Mouse (Mus musculus): Measurements from ENCODE around the gene Egfl7.

Gene Egfl7

DNA sequence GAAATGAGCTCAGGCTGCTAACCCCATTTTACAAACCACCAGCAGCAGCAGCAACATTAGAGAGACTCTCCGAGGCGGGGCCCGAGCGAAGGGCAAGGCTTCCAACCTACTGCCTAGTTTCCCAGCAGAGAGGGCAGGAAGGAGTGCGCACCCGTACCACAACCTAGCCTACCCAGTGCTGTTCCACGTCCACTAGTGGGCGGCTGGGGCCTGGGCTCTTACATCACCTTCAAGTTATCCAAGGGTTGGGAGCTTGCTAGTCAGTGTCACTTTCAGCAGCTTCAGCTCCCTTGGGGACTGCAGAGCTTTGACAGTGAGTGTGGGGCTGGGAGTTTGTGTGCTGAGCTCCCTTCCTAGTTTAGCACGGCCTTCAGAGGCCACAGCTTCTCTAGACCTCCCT lies 8.4 kb upstream of the Egfl7 start:
- peak; percentile 61 for DNase-seq

DNA sequence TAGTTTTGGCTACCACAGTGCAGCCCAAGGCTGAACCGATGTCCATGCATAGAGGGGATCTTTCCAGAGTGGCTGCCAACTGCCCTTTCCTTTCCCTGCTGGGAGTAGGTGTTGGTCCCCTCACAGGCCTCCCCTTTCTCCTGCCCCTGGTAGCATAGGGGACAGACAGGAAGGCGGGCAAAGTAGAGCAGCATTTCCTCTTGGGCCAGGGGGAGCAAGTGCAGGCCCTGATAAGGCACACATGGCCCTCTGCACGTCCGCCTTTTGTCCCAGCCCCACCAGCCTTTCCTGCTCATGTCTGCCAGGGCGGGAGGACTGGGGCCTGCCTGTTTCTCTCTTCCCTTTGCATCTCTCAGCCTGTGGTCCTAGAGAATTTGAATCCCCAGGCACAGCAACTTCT lies 8.0 kb upstream of the Egfl7 start:
- DNase-seq, result peak; percentile 78

DNA sequence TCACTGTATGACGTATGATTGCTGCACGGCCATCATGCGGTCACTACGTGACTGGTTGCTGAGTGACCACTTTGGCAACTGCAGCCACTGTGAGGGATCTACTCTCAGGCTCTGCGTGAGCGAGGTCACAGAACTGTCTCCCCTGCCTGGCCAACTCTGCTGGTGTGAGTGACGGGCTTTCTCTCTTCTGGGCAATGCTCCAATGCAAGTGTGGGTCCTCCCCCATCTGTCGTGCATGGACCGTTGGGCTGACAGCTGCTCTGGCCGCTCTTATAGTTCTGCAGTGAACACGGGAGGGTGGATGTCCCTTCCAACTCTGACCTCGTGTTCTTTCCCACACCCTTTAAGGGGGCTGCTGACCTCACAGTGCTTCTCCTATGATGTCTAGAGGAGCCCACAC lies 6.4 kb upstream of the Egfl7 start:
- peak; percentile 77 for DNase-seq

DNA sequence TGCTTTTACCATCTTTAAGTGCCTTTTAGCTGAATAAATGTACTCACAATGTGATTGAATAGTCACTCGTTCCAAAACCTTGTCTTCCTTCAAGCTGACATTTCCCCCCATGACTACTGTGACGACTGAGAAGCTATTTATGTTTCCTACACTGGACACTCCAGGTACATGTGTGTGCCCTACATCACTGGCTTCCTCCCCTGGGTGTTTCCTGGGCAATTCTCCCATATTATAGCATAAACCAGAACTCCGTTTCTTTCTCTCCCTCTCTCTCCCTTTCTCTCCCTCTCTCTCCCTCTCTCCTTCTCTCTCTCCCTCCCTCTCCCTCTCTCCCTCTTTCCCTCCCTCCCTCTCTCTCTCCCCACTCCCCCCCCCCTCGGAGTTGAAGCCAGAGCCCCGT lies 6.0 kb upstream of the Egfl7 start:
- DNase-seq, result peak; percentile 14

DNA sequence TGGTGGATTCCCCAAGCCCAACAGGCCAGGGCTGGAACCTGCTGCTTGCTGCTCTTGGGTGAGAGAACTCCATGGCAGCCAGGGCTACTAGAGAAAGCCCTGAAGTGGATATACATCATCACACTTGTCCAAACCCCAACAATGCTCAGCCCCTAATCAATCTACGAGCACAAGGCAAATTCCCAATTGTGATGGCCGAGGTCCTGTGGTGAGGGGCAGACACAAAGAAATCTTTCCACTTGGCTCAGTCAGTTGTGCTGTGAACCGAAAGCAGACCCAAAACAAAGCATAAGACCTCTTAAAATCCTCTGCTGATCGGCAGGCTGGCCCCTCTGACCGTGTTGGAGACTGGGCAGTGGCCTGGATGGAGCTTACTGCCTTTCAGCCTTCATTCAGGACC lies 5.0 kb upstream of the Egfl7 start:
- DNase-seq, result no peak

DNA sequence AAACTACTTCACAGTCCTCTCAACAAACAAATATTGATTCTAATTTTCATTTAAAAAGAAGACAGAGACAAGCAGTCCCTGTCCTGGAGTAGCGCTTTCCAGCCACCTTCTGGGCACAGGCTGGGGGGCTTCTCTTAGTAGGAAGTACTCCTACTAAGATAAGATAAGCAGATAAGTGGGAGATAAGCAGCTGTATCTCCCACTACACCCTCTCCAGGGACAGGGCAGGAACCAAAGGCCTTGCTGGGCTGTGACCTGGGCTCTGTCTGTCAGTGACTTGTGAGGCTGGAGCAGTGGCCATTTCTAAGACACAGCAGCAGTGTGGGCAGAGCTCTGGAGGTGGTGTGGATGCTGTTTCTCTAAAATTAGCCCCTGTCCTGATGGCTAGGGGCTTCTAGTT lies 4.4 kb upstream of the Egfl7 start:
- no peak for DNase-seq

DNA sequence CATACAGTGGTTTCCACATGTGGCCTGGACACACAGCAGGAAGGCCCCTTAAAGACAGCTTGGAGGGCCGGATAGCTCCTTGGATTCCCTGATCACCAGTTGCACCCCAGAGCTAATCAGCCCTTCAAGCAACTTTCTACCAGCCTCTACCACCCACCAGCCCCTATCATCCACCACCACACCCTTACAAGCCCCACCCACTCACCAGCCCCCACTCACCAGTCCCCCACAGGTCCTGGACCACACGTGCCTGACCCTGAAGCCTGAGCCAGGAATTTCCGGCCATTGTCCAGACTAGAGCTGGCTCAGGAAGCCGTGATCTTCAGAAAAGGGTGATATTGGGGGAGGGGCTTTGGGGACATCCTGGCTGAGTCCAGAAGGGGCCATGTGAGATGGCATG lies 3.9 kb upstream of the Egfl7 start:
- DNase-seq, result peak; percentile 81

DNA sequence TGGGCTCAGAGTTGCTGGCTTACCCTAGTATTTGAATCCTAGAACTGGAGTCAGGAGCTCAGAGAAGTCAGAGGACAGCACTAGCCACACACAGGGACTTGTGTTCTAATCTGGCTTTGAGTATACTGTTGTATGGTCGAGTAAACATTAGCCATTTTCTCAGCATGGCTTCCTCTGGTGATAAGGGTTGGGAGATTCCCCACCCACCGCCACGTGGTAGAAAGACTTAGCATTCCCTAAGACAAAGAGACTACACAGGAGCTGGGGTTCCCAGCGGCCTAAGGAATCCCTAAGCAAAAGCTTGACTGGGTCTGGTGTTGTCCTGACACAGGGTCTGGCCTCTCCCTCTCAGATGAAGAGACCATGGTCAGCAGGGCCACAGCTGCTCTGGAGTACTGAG lies 3.4 kb upstream of the Egfl7 start:
- DNase-seq, result peak; percentile 14

DNA sequence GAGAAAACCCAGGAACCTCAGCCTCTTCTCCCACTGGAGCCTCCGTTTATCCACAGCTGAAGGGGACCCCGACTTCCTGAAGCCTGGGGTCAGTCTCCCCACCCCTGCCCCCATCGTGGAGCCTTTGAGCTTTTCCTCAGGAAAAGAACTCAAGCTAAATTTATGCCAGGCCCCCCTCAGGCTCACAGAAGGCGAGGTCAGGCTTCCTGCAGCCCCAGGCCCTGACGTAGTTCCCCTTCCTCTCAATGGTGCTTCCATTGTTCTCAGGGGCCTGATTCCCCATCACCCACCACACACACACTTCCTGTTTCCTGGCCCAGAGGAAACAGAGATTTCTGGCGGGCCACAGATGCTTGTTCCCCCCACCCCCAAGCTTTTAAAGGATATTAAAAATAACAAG lies 1.4 kb upstream of the Egfl7 start:
- peak; percentile 82 for DNase-seq

DNA sequence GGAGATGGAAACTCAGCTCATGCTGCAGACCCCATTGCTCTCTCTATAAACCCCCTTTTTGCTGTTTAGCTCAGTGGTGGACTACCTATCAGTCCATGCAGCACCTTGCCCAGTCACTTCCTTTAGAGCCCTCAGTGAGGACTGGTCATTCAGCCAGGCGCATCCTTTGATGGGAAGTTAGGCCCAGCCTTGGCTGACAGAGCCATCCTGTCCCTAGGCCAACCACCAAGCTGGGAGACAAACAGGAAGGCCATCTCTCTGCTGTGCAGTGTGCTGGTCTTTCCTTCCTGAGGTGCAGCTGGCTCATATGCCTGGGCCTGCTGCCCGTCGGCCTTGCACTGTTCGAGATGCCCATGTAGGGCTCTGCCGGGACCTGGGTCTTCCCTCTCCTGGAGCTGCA lies 937 bp downstream of the Egfl7 start:
- DNase-seq, result peak; percentile 56

DNA sequence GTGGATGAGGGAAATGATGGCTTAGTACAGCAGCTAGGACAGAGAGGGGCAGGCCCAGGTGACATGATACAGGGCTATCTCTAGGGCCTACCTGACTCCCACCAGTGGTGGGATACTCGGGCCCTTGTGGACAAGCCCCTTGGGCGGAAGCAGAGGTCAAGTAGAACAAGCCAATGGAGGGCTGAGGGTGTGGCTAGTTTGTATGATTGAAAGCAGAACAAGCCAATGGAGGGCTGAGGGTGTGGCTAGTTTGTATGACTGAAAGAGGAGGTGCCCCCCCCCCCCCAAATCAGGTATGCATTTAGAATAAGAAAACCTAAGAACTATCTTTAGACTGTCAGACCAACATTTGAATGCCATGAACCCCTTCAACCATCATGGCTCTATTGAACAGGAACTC lies 2.4 kb downstream of the Egfl7 start:
- DNase-seq, result peak; percentile 69

DNA sequence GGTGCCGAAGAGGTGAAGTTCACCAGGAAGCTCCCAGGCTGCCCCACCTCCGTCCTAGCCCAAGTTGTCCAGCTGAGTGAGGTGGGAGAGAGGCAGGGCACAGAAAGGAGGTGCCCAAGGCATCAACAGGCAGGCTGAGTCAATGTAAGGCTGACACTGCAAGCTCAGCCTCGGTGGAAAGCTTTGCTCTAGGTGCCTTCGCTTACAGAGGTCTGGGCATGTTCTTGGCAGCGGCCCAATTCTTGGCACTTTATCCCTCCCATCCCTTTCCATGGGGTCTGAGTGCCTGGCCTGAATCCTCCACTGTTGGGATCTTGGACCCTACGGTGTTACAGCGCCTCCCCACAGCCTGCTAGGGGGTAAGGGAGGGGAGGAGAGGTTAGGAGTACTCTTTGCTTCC lies 2.9 kb downstream of the Egfl7 start:
- DNase-seq, result peak; percentile 64

DNA sequence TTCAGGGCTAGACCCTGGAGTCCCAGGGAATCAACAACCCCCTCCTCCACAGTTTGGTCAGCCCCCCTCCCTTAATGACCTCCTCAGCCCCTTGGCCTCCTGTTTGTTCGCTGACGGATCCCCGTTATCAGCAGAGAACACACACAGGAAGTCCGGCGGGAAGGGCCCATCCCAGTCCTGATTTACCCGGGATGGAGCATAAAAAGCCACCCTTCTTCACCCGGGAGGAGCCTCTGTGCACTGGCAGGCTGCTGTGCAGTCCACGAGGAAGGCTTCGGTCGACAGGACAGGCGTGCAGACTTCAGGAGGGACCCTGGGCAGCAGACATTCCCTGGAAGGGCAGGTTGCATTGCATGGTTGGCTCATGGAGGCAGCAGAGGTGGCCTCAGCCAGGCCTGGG lies 3.8 kb downstream of the Egfl7 start:
- DNase-seq, result peak; percentile 84

DNA sequence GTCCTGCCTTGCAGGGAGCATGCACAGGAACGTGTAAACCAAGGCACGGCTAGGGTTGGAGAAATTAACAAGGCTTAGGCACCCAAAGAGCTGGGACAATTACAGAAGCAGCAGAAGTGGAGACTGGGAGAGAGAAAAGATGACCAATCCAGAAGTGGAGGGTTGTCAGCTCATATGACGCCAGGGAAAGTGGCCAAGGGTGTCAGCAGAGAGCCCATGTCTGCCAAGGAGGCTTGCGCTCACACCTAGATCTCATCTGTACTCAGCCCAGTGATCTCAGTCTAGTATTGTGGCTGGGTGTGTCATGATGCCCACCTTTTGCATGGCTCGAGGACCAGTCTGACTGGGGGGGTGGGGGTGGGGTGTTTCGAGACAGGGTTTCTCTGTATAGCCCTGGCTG lies 5.9 kb downstream of the Egfl7 start:
- DNase-seq, result peak; percentile 34

DNA sequence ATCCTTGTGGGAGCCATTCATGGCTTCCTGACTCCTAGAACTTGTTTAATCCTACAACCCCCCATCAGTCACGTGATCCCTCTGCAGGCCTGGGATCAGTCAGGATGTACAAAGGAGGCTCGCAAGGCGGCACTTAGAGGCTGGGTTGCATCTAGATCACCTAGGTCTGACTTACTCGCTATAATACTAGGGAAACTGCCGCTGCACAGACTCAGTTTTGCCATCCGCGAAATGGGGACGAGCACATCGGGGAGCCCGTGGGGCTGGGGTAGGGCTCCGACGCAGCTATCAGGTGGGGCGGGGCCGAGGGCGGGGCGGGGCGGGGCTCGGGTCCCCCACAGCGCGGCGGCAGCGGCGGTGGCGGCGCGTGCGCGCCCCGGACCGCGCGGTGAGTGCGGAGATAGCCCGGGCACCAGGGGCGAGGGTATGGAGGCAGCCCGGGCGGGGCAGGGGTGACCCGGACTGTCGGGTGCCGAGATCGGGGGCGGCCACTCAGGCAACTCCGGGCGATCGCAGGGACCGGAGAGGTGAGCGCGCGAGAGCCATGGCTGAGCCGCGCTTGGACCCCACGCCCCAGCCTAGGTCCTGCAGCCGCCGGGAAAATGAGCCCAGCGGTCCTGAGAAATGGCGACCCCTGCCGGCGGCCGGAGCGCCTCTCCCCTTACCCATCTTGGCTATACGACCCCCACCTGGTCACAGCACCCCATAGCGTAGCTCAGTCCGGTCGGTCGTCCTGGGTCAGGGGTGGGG lies 6.7 kb downstream of the Egfl7 start, which contains the start of gene Gm20532:
Gene Gm20532 (plus strand): TSS at position 346 of the 750 bp plus-strand sequence.
- peak; percentile 85 for DNase-seq

DNA sequence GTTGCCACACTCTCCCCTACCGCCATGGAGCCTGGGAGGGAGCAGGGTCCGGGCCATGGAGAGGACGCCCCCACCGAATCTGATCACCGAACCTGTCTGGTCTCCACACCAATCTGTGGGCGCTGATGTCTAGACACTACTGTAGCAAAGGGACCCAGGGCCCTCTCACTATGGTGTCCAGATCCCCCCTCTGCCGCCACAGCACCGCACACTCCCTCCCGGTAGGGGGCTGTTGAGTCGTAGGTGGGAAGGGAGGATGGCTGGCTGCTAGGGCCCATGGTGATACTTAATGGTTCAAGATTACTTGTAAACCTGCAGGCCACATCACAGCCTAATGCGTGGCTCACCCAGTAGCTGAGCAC lies 7.2 kb downstream of the Egfl7 start:
- DNase-seq, result no peak

DNA sequence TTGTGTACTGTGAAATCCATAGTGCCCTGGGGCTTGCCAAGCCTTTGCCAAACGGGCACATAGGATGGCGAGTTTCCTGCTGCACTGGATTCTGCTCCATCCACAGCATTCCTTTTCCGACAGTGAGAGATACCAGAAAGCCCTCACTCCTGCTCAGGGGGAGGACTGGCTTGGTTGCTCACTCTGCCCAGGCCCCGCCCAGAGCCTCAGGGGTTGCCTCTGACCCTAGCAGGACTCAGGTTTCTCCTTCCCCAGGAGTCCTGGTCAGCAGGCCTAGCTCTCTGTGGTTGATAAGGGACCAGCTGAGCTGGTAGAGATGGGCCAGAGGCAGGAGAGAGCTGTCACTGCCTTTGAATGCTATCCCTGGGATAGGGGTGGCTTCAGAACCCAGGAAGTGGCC lies 8.8 kb downstream of the Egfl7 start:
- peak; percentile 31 for DNase-seq

DNA sequence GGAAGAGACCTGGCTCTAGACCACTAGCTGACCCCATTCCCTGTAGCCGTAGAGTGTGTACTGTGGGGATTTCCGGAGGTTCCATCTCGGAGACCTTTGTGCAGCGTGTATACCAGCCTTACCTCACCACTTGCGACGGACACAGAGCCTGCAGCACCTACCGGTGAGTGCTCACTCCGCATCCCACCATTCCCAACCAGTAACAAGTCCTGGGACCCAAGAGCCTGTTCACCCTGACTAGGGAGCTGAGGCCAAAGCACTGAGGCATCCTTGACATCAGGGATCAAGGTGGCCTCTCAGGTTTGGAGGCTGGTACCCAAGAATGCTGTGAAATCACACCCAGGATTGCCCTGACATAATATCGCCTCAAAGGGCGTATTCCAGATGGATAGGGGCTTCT lies 9.5 kb downstream of the Egfl7 start:
- no peak for DNase-seq

DNA sequence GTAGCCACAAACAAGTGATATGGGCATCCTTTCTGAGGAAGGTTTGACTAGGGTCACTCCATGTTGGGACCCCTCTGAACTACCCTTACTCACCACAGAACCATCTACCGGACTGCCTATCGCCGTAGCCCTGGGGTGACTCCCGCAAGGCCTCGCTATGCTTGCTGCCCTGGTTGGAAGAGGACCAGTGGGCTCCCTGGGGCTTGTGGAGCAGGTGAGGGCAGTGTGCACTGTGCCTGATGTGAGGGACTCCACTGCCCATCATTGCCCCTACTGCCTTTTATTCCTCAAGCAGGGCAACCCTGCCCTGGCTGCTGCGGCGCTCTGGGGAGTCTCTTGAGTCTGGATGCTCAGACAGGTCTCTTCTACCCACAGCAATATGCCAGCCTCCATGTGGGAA lies 10.5 kb downstream of the Egfl7 start:
- no peak for DNase-seq

DNA sequence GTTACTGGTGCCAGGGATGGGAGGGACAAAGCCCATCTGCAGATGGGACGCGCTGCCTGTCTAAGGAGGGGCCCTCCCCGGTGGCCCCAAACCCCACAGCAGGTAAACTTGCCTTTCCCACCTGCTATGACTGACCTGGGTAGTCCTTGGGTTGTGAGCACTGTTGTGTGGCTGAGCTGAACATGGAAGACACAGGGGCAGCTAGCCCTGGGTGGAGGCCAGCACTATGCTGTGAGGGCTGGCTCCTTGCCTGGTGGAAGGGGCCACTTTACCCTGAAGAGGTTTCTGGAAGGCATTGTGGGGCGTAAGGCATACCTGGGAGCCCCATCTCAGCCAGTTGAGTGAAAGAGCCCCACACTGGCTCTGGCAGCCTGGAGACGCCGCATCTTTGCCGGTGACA lies 11.1 kb downstream of the Egfl7 start:
- no peak for DNase-seq

DNA sequence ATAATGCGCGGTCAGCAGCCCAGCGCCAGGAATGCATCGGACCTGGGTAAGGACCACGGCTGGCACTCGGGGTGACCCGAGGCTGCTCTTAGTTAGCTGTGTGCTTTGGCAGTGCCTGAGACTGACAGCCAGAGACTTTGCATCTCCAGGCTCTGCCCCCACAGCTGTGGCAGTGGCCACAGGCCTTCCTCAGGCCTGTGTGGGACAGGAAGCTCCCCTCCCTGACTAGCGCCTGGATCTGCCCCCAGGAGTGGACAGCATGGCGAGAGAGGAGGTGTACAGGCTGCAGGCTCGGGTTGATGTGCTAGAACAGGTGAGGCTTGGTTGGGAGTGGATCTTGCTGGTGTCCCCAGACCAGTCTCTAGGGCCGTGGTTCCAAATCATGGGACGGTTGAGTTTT lies 11.6 kb downstream of the Egfl7 start:
- DNase-seq, result no peak

DNA sequence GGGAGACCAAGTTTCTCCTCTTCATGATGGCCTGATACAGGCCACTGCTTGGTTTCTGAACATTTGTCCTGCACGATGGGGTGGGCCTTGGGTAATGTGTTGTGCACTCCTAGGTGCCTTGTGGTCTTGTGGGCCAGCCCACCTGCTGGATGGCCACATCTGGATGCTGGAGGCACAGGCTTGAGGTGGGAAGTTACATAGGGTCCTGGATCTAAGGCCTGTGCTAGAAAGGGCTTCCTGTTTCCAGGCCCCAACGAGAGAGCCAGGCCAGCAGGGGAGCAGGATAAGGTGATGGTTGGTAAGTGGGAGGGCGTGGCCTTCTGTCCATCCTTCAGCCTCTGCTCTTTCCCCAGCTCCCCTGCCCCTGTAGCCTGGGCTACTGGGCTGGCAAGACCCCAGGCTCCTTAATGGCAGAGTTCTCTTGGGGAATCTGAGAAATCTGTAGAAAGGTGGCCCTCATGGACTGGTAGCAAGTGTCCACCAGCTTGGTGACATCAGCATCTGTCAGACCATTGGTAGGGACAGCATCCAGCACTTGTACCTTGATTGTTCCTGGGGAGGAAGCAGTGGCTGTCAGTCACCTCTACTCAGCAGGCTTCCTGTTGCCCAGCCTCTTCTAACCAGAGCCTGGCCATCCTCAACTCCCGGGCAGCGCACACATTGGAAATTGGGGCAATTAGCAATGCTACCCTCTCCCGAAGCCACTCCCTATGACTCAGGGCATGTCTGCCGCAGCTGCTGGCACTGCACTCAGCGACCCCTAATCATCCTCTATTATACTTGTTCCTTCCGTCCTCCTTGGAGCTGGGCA lies 13.6 kb downstream of the Egfl7 start:
- peak; percentile 37 for DNase-seq

DNA sequence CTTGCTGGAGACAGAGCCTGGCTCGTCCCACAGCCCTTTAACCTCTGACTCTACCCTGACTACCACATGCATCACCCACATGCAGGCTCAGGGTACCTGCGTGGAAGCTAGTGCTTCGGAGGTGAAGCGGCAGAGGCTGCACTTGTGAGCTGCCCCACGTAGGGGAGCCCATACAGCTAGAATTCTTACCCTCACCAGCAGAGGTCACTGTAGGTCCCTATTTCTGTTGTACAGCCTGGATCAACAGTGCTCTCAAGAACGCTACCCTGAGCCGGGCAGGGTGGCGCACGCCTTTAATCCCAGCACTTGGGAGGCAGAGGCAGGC lies 14.2 kb downstream of the Egfl7 start:
- DNase-seq, result peak; percentile 76

DNA sequence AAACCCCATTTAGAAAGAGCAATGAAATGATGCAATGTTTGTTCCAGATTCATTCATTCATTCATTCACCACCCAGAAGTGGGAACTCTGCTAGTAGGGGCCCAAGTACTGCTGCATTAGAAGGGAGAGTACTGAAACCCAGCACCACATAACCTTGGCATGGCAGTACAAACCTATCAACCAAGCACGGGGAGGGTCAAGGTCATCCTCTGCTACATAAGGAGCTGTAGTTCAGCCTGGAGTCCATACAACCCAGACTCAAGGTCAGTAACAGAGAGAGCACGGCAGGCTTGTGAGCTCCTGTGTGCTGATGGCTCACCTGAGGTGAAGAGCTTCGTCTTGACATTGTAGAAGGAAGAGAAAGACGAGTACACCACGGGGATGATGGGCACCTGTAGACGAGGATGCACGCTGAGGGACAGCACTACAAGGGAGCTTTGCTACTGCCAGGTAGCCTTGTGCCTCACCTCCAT lies 14.7 kb downstream of the Egfl7 start:
- DNase-seq, result no peak

All from kidney, postnatal 10 days (tissue).